Mouse (Mus musculus) left cerebral cortex, postnatal 4 days (tissue): ENCODE results near the gene Msrb1. TPM values are rescaled to one million over a fixed set of nuclear protein-coding genes. Genes with fewer than 3 reads are reported as not detected.

ENCODE experiments used
- DNase-seq: peaks from one replicate; pipeline ENCODE4 v3.0.0-alpha.2; 2022
- intact Hi-C: fragments of 180-260 bp; cut with DNase I; formaldehyde crosslinking; loops from one replicate; pipeline ENCODE4 v1.15.1; 2025
- total RNA-seq, 2 experiments: library from RNA; stranded (reverse); gene quantifications; 2 replicates each; pipeline ENCODE4 v1.2.3; 2021

Gene Msrb1
- 10 to 100 TPM; 36.6 to 42.7 TPM for total RNA-seq

- intact Hi-C loops = no loop called here
- DNase-seq = peak; percentile 92
Observed at GRCm38 (mm10) chr17:24736330-24737051, at the start of gene Msrb1. Gene Msrb1, plus strand, starts transcription at chr17:24736642.

- no peak for DNase-seq
- intact Hi-C loops = no loop called here
Observed at GRCm38 (mm10) chr17:24687146-24687595, 49.3 kb upstream of the Msrb1 start.

- intact Hi-C loops = no loop called here
- DNase-seq = no peak
Observed at GRCm38 (mm10) chr17:24687599-24687998, 48.8 kb upstream of the Msrb1 start.

- intact Hi-C loops = no loop called here
Observed at GRCm38 (mm10) chr17:24689251-24690081, 47.0 kb upstream of the Msrb1 start, which contains the start of gene Syngr3. Gene Syngr3, minus strand, starts transcription at chr17:24689955.

GRCm38 (mm10) chr17:24692385-24692784 lies 44.1 kb upstream of the Msrb1 start:
- intact Hi-C loops = no loop called here
- no peak for DNase-seq

More at GRCm38 (mm10) chr17:24689251-24690081, 47.0 kb upstream of the Msrb1 start, which contains the start of gene Syngr3:
- DNase-seq = peak; percentile 65

- intact Hi-C loops = no loop called here
- DNase-seq = no peak
Observed at GRCm38 (mm10) chr17:24695326-24696010, 41.0 kb upstream of the Msrb1 start.

- DNase-seq = peak; percentile 93
- intact Hi-C loops = no loop called here
Observed at GRCm38 (mm10) chr17:24696011-24696697, 40.3 kb upstream of the Msrb1 start, which contains the start of the genes Gfer and Noxo1. Gene Gfer, minus strand, starts transcription at chr17:24696156. Gene Noxo1, plus strand, starts transcription at chr17:24696234.

- no peak for DNase-seq
Observed at GRCm38 (mm10) chr17:24697985-24698384, 38.5 kb upstream of the Msrb1 start.

GRCm38 (mm10) chr17:24698715-24699114 lies 37.7 kb upstream of the Msrb1 start:
- DNase-seq = no peak
- intact Hi-C loops = no loop called here

More at GRCm38 (mm10) chr17:24697985-24698384, 38.5 kb upstream of the Msrb1 start:
- intact Hi-C loops = no loop called here

GRCm38 (mm10) chr17:24699473-24699872 lies 37.0 kb upstream of the Msrb1 start:
- intact Hi-C loops = no loop called here
- DNase-seq = no peak

- no peak for DNase-seq
- intact Hi-C loops = no loop called here
Observed at GRCm38 (mm10) chr17:24701251-24701650, 35.2 kb upstream of the Msrb1 start.

- intact Hi-C loops = no loop called here
- no peak for DNase-seq
Observed at GRCm38 (mm10) chr17:24705821-24706220, 30.6 kb upstream of the Msrb1 start.

- intact Hi-C loops = no loop called here
- DNase-seq = peak; percentile 93
Observed at GRCm38 (mm10) chr17:24706982-24707800, 29.3 kb upstream of the Msrb1 start, which contains the start of gene Tbl3. Gene Tbl3, minus strand, starts transcription at chr17:24707660.

- no peak for DNase-seq
- intact Hi-C loops = no loop called here
Observed at GRCm38 (mm10) chr17:24707801-24708425, 28.5 kb upstream of the Msrb1 start.

GRCm38 (mm10) chr17:24708646-24709045 lies 27.8 kb upstream of the Msrb1 start:
- DNase-seq = no peak

GRCm38 (mm10) chr17:24715556-24715955 lies 20.9 kb upstream of the Msrb1 start:
- intact Hi-C loops = no loop called here
- no peak for DNase-seq

More at GRCm38 (mm10) chr17:24708646-24709045, 27.8 kb upstream of the Msrb1 start:
- intact Hi-C loops = no loop called here

- intact Hi-C loops = no loop called here
Observed at GRCm38 (mm10) chr17:24716166-24716682, 20.2 kb upstream of the Msrb1 start.

GRCm38 (mm10) chr17:24717943-24718342 lies 18.5 kb upstream of the Msrb1 start, which contains the start of the genes Rnf151 and Rps2:
Gene Rnf151, minus strand, starts transcription at chr17:24718063.
Gene Rps2, plus strand, starts transcription at chr17:24718116.
- no peak for DNase-seq
- intact Hi-C loops = no loop called here

More at GRCm38 (mm10) chr17:24716166-24716682, 20.2 kb upstream of the Msrb1 start:
- DNase-seq = no peak
